Mouse (Mus musculus) layer of hippocampus, postnatal 36 days (tissue): Measurements from ENCODE around the gene Nkx6-1. TPM values are rescaled to one million over a fixed set of nuclear protein-coding genes. Genes with fewer than 3 reads are reported as not detected.

Source experiments
- DNase-seq, 2 experiments: peaks; one replicate each; pipeline ENCODE4 v3.0.0; 2022
- total RNA-seq, 2 experiments: library from RNA; stranded (reverse); gene quantifications; 2 replicates each; pipeline ENCODE4 v1.2.3; 2021

Nkx6-1 gene
- under 1 TPM; 0.30 to 0.42 TPM for total RNA-seq

- no peak for DNase-seq
Observed at GRCm38 (mm10) chr5:101664945-101665615, at the start of gene Nkx6-1. TSS of gene Nkx6-1 (minus strand) at chr5:101664996.

DNA sequence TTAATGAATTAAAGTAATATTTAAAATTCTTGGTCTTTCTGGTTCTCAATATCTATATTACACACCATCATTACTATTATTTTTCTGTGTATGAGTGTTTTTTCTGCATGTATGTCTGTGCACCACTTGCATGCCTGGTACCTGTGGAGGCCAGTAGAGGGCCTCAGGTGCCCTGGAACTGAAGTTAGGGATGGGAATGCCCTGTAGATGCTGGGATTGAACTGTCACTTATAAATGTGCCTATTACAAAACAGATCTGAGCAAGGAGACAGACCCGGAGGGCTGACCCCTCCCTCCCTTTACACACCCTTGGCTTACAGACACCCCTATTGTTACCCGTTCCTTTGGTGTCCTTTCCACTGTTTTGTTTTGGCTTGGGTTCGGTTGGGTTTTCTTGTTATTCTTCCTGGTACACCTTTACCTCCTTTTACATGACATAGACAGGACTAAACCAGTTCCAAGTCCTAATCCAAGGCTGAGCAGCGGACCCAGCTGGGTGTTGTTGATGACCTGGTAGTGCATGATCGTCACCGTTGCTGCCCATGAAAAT is 48.3 kb upstream of the Nkx6-1 start:
- no peak for DNase-seq

DNA sequence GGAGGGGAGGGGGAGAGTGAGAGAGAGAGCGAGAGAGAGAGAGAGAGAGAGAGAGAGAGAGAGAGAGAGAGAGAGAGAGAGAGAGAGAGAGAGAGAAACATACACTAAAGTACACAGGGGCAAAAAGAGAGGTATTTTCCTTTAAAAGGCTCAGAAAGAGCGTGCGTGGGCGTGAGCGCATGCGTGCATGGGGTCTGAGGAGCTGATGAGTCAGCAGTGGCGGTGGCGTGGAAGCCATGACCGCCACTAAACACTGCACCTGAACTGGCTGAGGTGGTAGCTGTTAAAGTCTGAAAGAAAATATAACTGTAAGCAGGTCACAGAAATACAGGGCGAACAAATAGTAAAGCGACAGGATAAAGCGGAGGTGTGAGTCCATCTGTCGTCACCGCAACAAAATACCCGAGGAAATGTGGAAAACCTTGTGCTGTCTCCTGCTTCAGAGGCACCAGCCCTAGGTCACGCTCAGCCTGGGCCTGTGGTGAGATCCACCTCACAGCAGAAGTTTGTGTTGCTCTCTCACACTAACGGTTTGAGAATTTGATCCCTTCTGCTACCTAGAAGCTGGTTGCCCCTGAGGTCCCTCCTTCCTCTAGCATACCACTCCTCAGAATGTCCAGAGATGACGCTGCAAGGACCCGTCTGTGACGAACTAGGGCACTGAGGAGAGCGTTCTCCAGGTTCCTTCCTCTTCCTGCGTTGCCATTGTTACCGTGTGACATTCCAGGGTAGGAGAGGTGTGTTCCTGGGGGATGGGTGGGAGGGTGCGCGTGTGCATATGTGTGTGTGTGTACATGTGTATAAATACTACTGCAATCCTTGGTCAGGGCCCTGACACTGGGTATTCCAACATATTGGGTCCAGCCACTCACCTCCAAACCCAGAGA is 38.8 kb upstream of the Nkx6-1 start:
- no peak for DNase-seq

DNA sequence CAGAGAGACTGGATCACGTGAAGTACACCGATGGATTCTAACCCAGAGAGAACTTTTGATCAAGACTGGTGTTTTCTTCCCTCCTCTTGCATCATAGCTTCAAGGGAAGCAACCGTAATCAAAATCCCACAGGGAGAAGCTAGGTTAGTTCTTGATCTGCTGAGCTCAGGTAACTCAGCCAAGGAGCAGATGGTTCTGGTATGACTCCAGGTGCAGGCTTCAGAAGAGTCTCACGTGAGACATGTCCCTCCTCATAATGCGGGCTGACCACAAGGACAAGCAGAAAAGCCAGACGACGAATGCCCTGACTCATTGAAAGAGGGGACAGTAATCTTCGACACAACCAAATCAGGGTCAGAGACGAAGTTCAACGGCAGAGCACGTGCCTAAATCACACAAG is 37.8 kb upstream of the Nkx6-1 start:
- DNase-seq = no peak

- no peak for DNase-seq
Observed at GRCm38 (mm10) chr5:101700607-101701006, 35.8 kb upstream of the Nkx6-1 start.

DNA sequence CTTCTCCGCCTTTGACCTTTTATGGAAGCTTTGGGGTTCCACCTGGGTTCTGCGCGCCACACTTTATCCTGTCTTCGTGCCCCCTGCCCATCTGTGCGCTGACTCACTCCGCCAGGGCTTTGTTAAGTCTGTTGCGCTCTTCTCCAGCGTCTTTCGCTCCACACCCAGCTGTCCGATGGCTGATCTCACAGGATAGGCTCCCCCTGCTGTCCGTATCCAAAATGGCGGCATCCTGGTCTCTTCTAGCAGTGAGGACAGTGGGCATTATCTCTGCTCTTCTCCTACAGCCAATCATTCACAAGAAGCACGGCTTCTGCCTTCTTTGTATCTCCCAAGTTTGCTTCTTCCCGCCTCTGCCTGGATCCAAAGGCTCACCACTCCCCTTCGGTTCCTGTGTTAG is 23.8 kb upstream of the Nkx6-1 start:
- no peak for DNase-seq

DNA sequence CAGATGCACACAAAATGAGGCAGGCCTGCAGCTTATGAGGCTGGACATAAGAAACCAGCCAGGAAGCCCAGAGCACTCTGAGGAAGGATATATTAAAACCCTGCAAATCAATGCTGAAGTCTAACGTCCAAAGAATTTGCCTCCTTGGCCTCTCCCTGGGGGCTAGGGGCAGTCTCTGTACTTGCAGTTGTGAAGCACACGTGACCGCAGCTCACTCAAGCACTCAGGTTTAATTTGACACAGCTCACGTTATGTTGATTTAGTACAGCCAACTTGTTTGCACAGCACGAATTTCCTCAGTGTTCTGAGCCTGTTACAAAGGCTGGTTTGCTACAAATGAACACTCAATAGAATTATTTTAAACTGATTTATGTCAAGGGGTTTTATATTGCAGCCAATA is 18.5 kb upstream of the Nkx6-1 start:
- DNase-seq = no peak

DNA sequence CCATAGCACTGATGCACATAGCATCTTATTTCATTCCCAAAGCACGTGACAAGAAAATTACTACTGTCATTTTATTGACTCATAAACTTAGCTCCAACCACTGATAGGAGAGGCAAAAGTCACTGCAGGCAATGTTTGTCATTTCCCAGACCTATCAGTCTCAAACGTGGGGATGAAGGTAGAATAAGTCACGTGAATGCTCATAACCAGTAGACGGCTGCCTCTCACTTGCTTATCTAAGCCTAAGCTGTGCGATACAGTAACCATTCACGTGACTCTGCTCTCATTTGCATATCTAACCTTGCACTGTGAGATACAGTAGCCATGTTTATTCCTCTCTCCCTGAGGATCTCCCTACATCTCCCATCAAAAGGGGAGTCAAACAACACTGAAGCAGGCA is 15.5 kb upstream of the Nkx6-1 start:
- DNase-seq = no peak

DNA sequence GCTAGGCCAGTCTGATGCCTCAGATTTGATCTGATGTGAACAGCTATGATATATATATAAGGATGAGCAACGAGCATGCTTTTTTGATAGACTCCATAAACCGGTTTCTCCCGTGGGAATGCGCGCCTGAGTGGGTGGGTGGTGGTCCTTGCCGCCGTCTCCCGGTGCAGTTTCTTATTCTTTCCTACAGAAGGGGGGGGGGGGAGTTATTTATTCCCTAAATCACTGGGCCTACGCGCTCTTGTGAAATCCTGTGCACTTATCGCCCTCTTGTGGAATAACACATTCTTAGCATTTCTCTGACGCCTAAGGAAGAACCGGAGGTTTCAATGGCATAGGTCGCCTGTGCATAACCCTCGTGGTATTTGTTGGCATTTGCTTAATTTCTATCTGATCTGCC is 4.6 kb upstream of the Nkx6-1 start:
- no peak for DNase-seq

GRCm38 (mm10) chr5:101668475-101668874 is 3.7 kb upstream of the Nkx6-1 start:
- DNase-seq = no peak

GRCm38 (mm10) chr5:101668028-101668427 is 3.2 kb upstream of the Nkx6-1 start:
- DNase-seq = no peak

- DNase-seq = no peak
Observed at GRCm38 (mm10) chr5:101667263-101667990, 2.6 kb upstream of the Nkx6-1 start.

GRCm38 (mm10) chr5:101666713-101667112 is 1.9 kb upstream of the Nkx6-1 start:
- no peak for DNase-seq

GRCm38 (mm10) chr5:101666091-101666490 is 1.3 kb upstream of the Nkx6-1 start:
- DNase-seq = no peak

- DNase-seq = no peak
Observed at GRCm38 (mm10) chr5:101664423-101664921, 324 bp downstream of the Nkx6-1 start.

- DNase-seq = no peak
Observed at GRCm38 (mm10) chr5:101663621-101664422, 974 bp downstream of the Nkx6-1 start.

GRCm38 (mm10) chr5:101663176-101663575 is 1.6 kb downstream of the Nkx6-1 start:
- no peak for DNase-seq

- no peak for DNase-seq
Observed at GRCm38 (mm10) chr5:101662485-101662884, 2.3 kb downstream of the Nkx6-1 start.

DNA sequence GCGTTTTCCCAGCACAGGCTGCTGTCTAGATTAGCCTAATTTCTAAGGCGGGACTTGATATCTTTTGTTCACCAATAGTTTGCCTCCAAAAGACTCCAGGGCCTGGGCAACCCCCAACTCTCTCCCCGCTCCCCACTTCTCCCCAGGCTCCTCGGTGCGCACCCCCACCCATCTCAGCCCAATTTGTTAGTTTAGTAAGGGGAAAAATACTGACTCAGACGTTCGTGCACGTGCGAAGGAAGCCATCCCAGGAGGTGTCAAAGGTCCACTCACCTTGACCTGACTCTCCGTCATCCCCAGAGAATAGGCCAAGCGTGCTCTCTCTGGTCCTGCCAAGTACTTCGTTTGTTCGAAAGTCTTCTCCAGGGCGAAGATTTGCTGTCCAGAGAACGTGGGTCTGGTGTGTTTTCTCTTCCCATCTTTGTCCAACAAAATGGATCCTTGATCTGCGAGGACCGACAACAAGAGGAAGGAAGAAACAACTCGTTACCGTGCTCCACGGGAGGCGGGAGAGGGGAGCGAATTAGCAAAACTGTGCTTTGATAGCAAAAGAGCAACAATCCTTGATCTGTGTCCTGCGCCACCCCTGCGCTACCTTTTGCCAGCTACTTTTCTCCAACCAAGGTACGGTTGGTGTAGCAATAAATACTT is 3.1 kb downstream of the Nkx6-1 start:
- DNase-seq = no peak

DNA sequence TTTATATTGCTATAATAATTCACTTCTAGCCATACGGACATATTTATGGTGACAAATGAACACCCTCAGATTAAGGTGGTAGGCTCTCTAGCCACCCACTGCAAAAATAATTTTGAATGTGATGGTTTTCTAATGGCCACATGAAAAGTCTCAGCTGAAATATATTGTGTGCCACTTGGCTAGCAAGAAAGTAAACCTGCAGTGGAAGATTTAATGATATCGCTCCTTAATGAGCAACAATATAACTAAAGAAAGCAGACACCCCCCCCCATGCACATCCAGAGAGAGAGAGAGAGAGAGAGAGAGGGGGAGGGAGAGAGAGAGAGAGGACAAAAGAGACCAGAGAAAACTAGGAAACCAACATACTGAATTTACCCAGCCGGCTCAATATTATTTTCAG is 4.1 kb downstream of the Nkx6-1 start:
- no peak for DNase-seq

DNA sequence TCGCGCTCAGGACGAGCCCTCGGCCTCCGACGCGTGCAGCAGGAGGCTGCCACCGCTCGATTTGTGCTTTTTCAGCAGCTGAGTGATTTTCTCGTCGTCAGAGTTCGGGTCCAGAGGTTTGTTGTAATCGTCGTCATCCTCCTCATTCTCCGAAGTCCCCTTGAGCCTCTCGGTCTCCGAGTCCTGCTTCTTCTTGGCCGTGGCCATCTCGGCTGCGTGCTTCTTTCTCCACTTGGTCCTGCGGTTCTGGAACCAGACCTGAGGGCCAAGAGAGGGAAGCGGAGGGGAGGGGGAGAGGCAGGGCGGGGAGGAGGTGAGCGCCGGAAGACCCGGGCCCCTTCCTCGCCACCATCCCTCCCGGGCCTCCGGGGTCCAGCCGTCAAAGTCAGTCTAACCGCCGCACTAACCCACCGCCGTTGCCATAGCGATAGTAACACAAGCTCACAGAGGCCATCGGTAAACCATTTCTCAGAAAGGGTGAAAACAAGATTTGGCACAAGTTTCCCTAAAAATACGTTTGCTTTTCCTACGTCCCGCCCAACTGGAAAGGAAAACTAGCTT is 5.3 kb downstream of the Nkx6-1 start:
- no peak for DNase-seq
